Mouse (Mus musculus) cortical plate, adult 2 months (tissue): ENCODE results near the gene Aire.

Source experiments
- CTCF ChIP-seq: fragments of 200-500 bp; IDR thresholded peaks from 2 replicates; pipeline ENCODE4 v1.5.1; 2011; ENCODE audit warnings: mild to moderate bottlenecking, control low read depth, low read length; ENCODE audit not compliant: insufficient read depth; ENCODE audit errors: extremely low read depth
- POLR2A ChIP-seq: fragments of 200-500 bp; IDR thresholded peaks from 2 replicates; pipeline ENCODE4 v1.6.1; 2011; ENCODE audit warnings: mild to moderate bottlenecking, low read length, control low read depth; ENCODE audit not compliant: insufficient read depth; ENCODE audit errors: extremely low read depth

GRCm38 (mm10) chr10:78090706-78091491 lies 47.5 kb upstream of the Aire start:
- TF ChIP-seq POLR2A (no peak), CTCF (no peak)
